Mouse (Mus musculus) liver, adult 2 months (tissue): ENCODE results near the gene Satb2. TPM values are rescaled to one million over a fixed set of nuclear protein-coding genes. Genes with fewer than 3 reads are reported as not detected.

ENCODE experiments used
- DNase-seq: peaks from one replicate; pipeline ENCODE4 v3.0.0-alpha.2; 2011; ENCODE audit warnings: low read depth, low spot score; ENCODE audit errors: extremely low read depth
- H3K27ac ChIP-seq: fragments of 200-500 bp; replicated peaks from 2 replicates; pipeline ENCODE4 v1.5.1; 2012; ENCODE audit warnings: low read depth, mild to moderate bottlenecking, control low read depth, inconsistent platforms, low read length; ENCODE audit not compliant: insufficient read depth
- H3K27me3 ChIP-seq: fragments of 200-500 bp; 2 replicates; pipeline ENCODE4 v1.6.1; 2012; ENCODE audit warnings: mild to moderate bottlenecking, moderate library complexity, low read length, inconsistent platforms; ENCODE audit not compliant: control insufficient read depth, insufficient read depth
- H3K36me3 ChIP-seq: fragments of 200-500 bp; 2 replicates; pipeline ENCODE4 v1.6.1; 2012; ENCODE audit warnings: low read length, inconsistent platforms; ENCODE audit not compliant: control insufficient read depth, insufficient read depth
- H3K4me1 ChIP-seq: fragments of 200-500 bp; 2 replicates; pipeline ENCODE4 v1.6.1; 2011; ENCODE audit warnings: low read length; ENCODE audit not compliant: control insufficient read depth, insufficient read depth
- H3K4me3 ChIP-seq: fragments of 200-500 bp; 2 replicates; pipeline ENCODE4 v1.5.1; 2011; ENCODE audit warnings: low read depth, mild to moderate bottlenecking, control low read depth, low read length, moderate library complexity; ENCODE audit not compliant: insufficient read depth
- H3K79me2 ChIP-seq: fragments of 200-500 bp; 2 replicates; pipeline ENCODE4 v1.6.1; 2012; ENCODE audit warnings: inconsistent platforms, mild to moderate bottlenecking, low read length, moderate library complexity; ENCODE audit not compliant: control insufficient read depth, insufficient read depth
- H3K9ac ChIP-seq: fragments of 200-500 bp; 2 replicates; pipeline ENCODE4 v1.6.1; 2012; ENCODE audit warnings: low read depth, mild to moderate bottlenecking, control low read depth, inconsistent platforms, low read length
- CTCF ChIP-seq: fragments of 200-500 bp; IDR thresholded peaks from 2 replicates; pipeline ENCODE4 v1.5.1; 2011; ENCODE audit warnings: low read depth, low read length, control low read depth
- POLR2A ChIP-seq: fragments of 200-500 bp; IDR thresholded peaks from 2 replicates; pipeline ENCODE4 v1.6.1; 2011; ENCODE audit warnings: low read length, control low read depth; ENCODE audit not compliant: insufficient read depth; ENCODE audit errors: extremely low read depth
- WGBS: fragments of 180-500 bp; shearing (Covaris S2); methylation state at CpG from one replicate; pipeline ENCODE4 v1.1.7; 2018; 5-methylcytosine and 5-hydroxymethylcytosine counted together
- polyA plus RNA-seq: library from polyadenylated mRNA; depleted of rRNA; stranded (reverse); fragments of >200 nt; gene quantifications from 2 replicates; pipeline ENCODE4 v1.2.3, GENCODE M21; 2012
- total RNA-seq: library from RNA; depleted of rRNA; stranded (reverse); fragments of >200 nt; gene quantifications from 2 replicates; pipeline ENCODE4 v1.2.3, GENCODE M21; 2014

Gene Satb2
- total and polyA plus RNA-seq, 2 experiments = 0.09 to 0.16 TPM

DNA sequence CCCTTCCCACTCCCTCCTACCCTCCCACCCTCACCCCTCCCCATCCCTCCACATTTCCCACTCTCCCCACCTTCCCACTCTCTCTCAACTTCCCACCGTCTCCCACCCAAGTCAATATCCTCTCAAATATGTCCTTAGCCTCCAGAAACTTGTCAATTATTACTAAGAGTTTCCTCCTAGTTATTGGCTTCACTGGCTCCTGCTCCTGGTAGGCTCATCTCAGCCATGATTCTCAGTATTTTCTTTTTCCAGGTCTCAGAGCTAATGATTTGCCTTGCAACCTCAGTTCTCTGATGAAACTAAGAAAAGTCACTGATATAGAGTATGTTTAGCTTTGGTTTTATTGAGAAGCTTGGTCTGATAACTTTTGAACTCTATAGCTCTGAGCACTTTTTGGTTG lies 214.2 kb downstream of the Satb2 start:
- H3K27me3 ChIP-seq = no peaks in the 10 kb centered on the region
- no peak overlapping the region for H3K9ac ChIP-seq
- no peak overlapping the region for H3K4me3 ChIP-seq
- DNase-seq = no peak
- no peaks in the 10 kb centered on the region for H3K79me2 ChIP-seq
- 89% methylated on average over 1 of the region's 1 CpGs for WGBS
- no peak overlapping the region for H3K27ac ChIP-seq
- H3K4me1 ChIP-seq = no peaks in the 10 kb centered on the region
- H3K36me3 ChIP-seq = no peaks in the 10 kb centered on the region
- TF ChIP-seq CTCF (no peak), POLR2A (no peak)

DNA sequence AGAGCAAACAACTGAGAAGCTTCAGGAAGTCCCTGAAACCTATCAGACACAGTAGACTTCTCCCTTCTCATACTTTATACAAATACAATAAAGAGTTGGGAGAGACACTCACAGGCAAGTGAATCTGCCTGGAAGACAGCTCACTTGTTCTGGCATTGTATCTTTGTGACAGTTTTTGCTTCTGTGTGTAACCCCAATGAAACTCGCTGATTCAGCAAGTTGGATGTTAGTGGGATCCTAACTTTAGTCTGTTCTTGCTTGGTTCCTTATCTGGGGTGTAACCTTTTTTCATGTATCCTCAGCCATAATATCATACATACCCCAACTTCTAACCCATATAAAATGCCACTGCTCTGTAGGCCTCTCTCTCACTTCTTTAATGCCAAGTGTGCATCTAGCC lies 216.9 kb downstream of the Satb2 start:
- WGBS = 86% methylated on average over 1 of the region's 1 CpGs
- no peak overlapping the region for H3K4me3 ChIP-seq
- no peaks in the 10 kb centered on the region for H3K27me3 ChIP-seq
- no peak for TF ChIP-seq POLR2A
- TF ChIP-seq CTCF = no peak
- DNase-seq = no peak
- no peak overlapping the region for H3K27ac ChIP-seq
- no peak overlapping the region for H3K9ac ChIP-seq
- H3K36me3 ChIP-seq = no peaks in the 10 kb centered on the region
- no peaks in the 10 kb centered on the region for H3K4me1 ChIP-seq
- H3K79me2 ChIP-seq = no peaks in the 10 kb centered on the region

DNA sequence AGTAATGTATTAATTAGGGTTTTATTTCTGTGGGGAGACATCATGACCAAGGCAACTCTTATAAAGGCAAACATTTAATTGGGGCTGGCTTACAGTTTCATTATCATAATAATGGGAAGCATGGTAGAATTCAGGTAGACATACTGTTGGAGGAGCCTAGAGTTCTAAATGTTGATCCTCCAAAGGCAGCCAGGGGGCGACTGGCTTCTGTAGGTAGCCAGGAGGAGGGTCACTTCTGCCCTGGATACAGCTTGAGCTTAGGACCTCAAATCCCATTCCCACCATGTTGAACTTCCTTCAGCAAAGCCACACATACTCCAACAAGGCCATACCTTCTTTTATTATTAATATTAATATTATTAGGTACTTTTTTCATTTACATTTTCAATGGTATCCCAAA lies 225.2 kb downstream of the Satb2 start:
- no peaks in the 10 kb centered on the region for H3K27me3 ChIP-seq
- TF ChIP-seq CTCF (no peak), POLR2A (no peak)
- 44% methylated on average over 1 of the region's 1 CpGs for WGBS
- no peaks in the 10 kb centered on the region for H3K79me2 ChIP-seq
- no peaks in the 10 kb centered on the region for H3K36me3 ChIP-seq
- DNase-seq = no peak
- no peak overlapping the region for H3K27ac ChIP-seq
- H3K9ac ChIP-seq = no peak overlapping the region
- H3K4me1 ChIP-seq = no peaks in the 10 kb centered on the region
- H3K4me3 ChIP-seq = no peak overlapping the region

DNA sequence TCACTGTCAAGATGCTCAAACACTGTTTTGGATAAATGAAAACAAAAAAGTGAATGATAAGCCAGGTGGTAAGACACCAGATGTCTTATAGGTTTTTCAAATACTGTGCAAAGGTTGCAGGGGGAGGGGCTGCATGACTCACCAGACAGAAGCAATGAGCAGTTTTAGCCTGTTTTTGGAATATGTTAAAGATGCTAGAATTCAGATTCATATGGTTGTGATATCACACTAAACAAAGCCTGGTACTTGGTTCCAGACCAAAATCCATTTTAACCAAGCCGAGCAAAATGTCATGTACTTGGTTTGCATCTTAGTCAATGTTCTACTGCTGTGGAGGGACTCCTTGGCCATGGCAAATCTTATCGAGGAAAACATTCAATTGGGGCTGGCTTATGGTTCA lies 227.8 kb downstream of the Satb2 start:
- H3K27ac ChIP-seq = no peak overlapping the region
- no peaks in the 10 kb centered on the region for H3K36me3 ChIP-seq
- 84% methylated on average over 2 of the region's 2 CpGs for WGBS
- H3K9ac ChIP-seq = no peak overlapping the region
- no peak overlapping the region for H3K4me3 ChIP-seq
- DNase-seq = no peak
- H3K27me3 ChIP-seq = no peaks in the 10 kb centered on the region
- H3K79me2 ChIP-seq = no peaks in the 10 kb centered on the region
- no peaks in the 10 kb centered on the region for H3K4me1 ChIP-seq
- TF ChIP-seq POLR2A (no peak), CTCF (no peak)

DNA sequence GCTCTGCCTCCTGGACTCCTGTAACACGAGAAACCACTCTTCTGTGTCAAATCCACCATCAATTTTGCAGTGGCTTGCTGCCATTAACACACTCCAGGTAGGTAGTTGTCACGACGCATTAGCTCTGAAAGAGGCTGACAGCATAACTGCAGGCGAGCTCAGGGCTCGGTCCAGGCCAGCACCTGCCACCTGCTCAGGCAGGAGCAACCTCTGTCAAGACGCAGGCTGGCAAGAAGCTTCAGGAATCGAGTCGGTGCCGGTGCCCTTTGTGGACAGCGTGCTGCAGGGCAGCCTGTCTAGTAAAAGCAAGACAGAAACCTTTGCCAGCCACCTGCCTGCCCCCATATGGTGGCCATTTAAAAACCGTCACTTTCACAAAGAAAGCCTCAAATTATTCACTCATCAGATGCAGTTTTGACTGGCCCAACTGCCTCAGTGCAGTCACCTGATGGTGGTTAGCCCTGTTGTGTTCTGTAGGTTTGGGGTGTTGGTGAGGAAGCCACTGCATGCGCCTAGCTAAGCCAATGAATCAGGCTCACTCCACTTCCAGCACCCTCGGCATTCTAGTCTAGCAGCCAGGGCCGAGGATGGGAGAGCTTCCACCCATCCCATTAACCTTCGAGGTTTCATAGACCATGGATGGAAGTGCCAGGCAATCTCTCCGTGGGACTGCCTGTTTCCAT lies 228.7 kb downstream of the Satb2 start:
- Histone ChIP-seq H3K27ac (no peak overlapping the region), H3K36me3 (no peaks in the 10 kb centered on the region), H3K27me3 (no peaks in the 10 kb centered on the region), H3K79me2 (no peaks in the 10 kb centered on the region), H3K4me3 (no peak overlapping the region), H3K4me1 (no peaks in the 10 kb centered on the region), H3K9ac (no peak overlapping the region)
- TF ChIP-seq CTCF (no peak), POLR2A (no peak)
- DNase-seq = no peak
- WGBS = 82% methylated on average over 16 of the region's 16 CpGs

DNA sequence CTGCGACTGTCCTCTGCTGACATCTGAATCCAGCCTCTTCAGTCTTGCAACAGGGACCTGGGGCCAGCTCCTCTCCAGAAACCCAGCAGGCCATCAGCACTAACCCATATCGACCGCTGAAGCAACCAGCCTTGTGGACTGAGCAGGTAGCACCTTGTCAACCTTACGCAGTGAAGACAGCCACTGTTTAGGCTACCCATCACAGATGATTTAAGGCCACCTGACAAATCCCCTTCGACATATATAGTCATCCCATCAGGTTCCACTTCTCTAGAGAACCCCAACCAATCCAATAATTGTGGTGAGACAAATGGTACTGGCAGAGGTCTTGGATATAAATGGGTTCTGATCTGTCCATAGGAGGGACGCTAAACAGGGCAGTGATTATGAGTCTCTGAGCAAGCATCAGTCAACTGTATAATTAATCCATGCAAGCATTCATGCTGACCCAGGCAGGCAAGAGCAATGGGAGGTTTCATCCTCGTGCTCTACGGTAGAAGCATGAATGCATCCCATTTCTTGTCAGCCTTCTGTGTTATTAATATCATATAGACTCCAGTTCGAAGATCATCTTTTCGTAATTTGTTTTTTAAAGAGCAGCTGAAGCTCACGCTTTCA lies 229.5 kb downstream of the Satb2 start:
- Histone ChIP-seq H3K27ac (no peak overlapping the region), H3K27me3 (no peaks in the 10 kb centered on the region), H3K79me2 (no peaks in the 10 kb centered on the region), H3K4me1 (no peaks in the 10 kb centered on the region), H3K9ac (no peak overlapping the region), H3K36me3 (no peaks in the 10 kb centered on the region), H3K4me3 (no peak overlapping the region)
- no peak for DNase-seq
- WGBS = 82% methylated on average over 11 of the region's 11 CpGs
- TF ChIP-seq CTCF (no peak), POLR2A (no peak)
